Mouse (Mus musculus): ENCODE measurements at regions not wholly inside any gene's neighbourhood (a gene's known extent, or its start where the extent isn't known, plus 50 kb on each side); places are given as distances from the start of the nearest gene placed in this dataset.
"Not testable (repeated sequence)": the region's sequence is repeated elsewhere in the genome, so short reads cannot be mapped to it uniquely, and the experiment has no call there.

DNA sequence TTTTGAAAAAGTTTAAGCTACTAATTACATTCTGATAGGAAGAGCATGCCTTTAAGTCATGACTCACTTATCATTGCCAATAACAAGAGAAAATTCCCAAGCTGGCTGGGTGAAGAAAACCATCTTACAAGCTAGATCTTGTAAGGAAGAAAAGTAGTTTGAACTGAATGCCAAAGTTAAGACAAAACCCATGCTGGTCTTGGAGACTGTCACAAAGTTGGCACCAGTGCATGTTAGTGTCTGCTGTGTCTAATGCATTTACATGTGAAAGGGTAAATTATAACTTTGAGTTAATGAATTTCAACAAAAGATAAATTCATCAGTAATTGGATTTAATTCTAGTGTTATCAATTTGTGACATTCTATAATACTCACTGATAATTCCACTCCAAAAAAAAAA lies 533.6 kb upstream of the Fam241a start:
- in situ Hi-C loops (cut with MboI, MseI): no loop called here

DNA sequence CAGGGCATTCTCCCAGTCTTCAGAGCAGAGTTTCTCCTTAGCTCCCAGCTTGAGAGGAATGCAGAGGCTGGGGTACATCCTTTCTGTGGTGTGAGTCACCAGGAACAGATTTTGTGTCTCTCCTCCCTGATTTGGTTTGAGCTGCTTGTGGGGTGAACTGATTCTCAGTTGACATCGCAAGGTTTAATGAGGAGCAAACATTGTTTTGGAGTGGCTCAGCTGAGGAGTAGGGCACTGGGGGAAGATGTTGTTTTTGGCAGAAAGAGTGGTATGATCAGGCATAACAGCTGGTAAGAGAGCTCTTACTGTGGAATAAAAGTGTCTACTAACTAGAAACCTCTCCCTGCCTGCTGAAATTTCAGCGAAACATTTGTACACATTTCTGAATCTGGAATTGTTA lies 519.4 kb upstream of the Fam241a start:
- in situ Hi-C loops (cut with MboI, MseI): no loop called here

DNA sequence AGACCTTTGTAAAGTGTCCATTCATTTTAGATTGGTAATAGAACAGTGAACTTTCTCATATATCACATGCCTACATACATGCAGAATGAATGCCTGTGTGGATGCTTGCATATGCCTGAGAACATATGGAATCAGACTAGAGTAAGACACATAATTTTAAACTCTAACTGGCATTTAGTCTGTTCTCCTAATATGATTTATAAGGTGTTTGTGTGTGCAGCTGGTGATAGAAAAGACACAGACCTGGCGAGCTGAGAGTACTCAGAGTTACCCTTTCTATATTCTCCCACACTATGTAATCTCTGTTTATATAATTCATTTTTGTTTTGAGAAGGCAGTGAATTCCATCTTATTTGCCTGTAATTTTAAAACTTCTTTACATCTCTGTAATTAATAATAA lies 517.4 kb upstream of the Fam241a start:
- in situ Hi-C loops (cut with MboI, MseI): no loop called here

DNA sequence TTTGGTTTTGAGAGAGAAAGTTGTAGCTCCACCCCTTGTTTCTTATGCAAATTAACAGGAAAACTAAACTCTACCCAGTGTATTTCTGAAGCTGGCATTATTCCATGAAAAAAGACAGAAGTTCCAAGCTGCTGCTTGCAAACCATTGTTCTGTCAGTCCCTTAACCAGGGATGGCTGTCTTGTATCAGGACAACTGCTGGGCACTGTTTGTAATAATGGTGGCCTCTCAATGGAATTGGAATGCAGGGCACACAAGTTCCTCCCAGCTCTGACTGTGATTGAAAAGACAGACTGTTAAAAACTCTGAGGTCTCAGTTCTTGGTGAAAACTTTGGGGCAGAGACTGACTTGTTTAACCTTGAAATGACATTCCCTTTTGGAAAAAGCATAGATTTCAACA lies 516.0 kb upstream of the Fam241a start:
- in situ Hi-C loops (cut with MboI, MseI): no loop called here

DNA sequence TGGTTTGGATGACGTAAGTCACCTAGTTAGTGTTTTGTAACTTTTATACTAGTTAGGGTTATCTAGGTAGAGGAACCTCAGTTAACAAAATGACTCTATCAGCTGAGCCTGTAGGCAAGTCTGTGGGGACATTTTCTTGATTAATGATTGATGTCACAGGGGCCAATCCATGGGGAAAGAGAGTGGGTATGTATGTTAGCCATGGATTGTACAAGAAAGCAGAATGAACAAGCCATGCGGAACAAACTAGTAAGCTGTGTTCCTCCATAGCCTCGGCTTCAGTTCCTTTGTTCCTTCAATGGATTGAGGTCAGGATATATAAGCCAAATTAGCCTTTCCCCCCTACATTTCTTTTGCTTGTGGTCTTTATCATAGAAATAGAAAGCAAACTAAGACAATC lies 498.7 kb upstream of the Fam241a start:
- in situ Hi-C loops (cut with MboI, MseI): no loop called here

DNA sequence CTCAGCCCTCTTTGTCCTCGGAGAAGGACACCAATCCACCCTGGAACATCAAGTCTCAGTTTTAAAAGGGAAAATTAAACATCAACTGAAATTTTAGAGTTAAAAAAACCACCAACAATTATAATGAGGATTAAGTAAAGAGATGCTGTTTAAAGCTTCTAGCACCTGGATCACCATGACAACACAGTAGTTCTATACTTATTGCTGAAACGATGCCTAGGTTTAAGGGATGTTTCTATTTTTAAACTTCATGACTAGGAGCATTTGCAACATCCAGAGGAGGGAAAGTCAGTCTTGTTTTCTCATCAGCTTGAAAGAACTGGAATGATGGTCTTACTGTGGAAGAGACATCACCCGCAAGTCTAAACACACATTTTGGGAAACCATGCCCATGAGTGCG lies 484.5 kb upstream of the Fam241a start:
- in situ Hi-C loops (cut with MboI, MseI): no loop called here

DNA sequence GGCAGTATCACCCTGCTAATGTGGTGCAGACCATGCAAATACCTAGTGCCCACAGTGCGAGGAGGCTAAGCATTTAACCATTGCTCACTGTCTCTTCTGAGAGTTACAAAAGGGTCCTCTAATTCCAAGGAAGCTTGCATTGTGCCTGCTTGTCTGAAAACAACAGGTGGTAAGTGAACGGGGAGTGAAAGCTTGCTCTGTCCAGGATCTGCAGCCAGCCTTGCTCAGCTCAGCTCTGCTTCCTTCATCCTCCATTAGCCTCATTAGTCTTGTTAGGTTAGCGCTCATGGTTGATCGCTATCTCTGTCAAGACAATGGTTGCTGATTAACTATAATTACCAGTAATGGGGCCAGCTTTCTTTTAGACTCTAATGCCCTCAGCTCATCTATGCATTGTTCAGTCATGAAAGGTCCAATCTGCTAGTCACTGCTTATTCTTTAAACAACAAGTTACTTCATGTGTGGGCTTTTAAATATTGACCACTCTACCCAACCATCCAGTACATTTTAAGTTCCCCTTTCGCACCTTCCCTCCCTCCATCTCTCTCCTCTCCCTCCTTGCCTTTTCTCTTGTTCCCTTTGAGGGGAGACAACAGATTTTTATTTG lies 473.5 kb upstream of the Fam241a start:
- in situ Hi-C loops (cut with MboI, MseI): no loop called here

DNA sequence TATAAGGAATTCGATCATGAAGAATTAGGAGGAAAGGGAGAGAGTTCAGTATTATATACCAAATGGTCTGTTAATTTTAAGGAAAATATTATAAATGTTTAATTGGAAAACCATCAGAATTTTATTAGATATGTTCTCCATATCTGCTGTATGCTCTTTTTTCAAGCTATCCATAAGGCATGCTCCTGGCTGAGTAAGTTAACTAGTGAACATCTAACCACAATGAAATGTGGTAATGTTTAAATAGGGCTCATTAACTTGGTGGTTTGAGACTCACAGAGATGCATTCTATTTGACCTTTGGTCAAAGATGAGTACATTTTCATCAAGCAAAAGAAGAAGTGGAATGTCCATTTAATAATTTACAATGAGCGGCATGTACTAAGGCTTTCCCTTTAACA lies 466.2 kb upstream of the Fam241a start:
- in situ Hi-C loops (cut with MboI, MseI): no loop called here

DNA sequence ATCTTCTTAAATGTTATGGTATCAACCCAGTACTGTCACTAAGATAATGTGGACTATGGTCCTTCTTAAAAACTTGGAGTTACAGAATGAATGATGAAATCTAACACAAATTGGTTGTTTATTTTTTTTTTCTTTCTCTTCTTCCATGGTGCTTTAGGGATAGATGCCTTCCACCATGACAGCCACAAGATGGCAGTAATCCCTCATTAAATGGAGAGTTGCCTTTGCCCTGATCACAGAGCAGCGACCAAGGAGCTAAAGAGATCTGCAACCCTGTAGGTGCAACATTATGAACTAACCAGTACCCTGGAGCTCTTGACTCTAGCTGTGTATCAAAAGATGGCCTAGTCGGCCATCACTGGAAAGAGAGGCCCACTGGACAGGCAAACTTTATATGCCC lies 453.0 kb upstream of the Fam241a start:
- in situ Hi-C loops (cut with MboI, MseI): not testable (repeated sequence)

DNA sequence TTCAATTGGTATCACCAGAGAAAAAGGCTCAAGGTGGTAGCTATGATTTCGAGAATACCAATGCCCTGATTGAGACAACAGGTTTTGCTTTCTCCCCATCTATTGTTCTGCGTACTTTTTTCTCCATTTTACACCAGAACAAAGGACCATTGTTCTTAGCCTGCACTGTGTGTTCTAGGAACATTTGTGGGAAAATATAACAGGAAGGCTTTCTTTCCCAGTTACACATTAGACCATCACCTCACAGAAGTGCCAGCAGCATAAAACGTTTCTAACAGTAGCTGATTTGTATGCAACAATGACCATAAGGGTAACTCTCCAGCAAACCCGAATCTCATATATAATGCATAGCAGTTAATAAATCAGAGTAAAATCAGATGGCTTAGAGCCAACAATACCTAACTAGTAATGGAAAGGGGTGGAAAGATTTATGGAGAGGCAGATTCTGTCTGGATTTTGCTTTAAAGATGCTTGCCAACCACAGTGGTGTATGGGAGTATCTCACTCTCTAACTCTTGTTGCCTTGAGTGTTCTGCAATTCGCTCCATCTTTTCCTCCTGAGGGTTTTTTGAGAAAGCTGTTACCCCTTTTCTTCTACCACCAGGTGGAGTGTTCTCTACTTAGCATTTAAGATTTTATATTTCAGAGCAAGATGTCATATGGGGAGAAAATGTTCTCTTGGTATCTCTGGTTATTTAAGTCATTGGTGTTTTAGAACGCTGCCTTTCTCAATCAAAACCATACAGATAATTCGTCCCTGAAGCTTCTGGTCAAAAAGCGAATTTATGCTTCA lies 451.9 kb upstream of the Fam241a start:
- in situ Hi-C loops (cut with MboI, MseI): no loop called here

DNA sequence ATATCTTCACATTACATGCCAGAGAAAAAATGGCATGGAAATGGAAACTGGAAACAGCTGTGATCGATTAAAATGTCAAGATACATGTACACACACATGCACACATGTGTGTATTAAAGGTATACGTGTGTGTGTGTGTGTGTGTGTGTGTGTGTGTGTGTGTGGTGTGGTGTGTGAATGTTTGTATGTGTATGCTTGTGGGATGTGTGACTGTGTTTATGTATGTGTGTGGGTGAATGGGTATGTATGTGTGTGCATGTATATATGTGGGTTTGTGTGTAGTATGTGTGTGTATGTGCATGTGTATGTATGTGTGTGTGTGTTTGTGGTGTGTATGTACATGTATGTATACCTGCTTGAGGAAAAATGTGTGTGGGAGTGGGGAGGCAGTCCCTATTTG lies 441.4 kb upstream of the Fam241a start:
- in situ Hi-C loops (cut with MboI, MseI): loop anchor here (5.0 kb wide), 2 partner anchors 255 to 335 kb away; no protein-coding TSS in a partner anchor

DNA sequence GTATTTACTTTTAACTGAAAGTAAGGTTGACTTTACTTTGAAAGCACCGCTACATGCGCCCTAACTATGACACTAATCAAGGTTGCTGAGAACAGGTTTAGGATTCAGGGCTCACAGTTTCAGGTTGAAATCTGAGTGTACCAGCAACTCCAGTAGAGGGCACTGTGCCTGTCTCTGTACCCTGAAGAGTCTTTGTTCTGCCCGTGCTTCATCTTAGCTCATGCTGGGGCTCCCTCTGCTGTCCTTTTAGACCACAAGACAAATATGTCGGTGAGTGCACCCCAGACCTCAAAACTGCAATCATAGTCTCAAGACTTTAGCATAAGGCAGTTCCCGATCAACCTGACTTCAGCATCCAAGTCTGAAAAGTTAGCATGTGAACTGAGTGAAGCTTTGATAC lies 440.9 kb upstream of the Fam241a start:
- in situ Hi-C loops (cut with MboI, MseI): loop anchor here (5.0 kb wide), 2 partner anchors 255 to 335 kb away; no protein-coding TSS in a partner anchor

DNA sequence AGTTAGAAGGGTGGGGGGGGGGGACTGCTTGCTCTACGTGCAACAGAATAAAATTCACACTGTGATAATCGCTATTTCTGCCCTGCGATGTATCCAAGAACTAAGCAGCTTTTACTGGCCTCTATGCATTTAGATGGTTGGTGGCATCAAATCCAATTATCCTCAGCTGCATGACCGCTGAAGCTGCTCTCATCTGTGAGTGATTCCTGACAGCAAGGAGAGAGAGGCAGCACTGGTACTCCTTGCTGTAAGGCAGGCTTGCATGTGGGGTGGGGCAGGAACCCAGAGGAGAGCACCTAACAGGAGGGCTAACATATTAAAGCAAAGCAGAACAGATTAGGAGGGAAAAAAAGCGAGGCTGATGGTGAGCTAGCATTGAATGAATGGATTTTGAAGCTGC lies 431.6 kb upstream of the Fam241a start:
- in situ Hi-C loops (cut with MboI, MseI): no loop called here

DNA sequence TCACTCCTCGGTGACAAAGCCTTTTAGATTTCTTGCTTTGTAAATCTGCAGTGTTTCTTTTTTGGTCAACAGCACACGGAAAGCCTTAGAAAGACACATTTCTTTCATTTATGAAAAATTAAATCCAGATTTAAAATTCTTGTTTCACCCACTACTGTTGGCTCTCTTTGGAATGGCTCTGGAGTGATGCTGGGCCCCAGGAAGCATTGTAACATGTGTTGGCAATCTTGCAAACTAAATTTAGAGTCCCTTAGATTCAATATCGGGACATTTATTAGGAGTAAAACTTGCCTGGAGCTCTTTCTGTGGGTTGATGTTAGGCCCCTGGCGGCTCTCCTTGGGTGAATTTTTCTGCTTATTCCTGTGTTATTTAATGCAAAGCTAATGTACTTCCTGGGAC lies 405.2 kb upstream of the Fam241a start:
- in situ Hi-C loops (cut with MboI, MseI): no loop called here

DNA sequence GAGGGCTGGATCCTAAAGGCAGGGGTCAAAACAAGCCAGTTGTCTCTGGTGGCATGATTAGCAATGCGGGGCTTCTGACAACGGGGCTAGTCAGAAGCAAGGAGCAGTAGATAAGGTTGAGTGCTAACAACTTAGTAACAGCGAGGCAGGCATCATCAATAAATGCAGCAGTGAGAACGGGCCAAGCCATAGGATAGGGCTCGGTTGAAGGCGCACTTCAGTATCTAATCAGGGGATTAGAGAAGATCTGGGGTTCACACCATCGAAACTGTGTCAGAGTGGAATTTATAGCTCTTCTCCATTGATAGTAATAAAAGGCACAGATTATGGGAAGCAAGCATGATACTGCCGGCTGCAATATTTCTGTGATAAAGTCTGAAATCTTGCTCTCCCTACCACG lies 402.0 kb upstream of the Fam241a start:
- in situ Hi-C loops (cut with MboI, MseI): no loop called here

DNA sequence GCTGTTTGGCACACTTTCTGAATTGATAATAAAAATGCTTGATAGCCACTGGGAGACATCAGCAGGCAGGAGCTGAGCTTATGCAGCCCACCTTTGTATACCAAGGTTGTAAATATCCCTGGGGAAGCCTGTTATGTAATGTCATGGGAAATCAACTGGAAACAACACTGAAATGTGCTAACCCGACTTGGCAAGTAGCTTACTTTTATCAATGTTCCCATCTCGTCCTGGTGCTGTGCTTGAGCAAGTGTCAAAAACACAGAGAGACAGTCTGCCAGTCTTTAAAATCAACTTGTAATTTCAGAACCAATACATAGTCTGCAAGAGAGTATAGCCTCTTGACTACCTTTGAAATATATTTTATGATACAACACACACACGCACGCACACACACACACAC lies 391.7 kb upstream of the Fam241a start:
- in situ Hi-C loops (cut with MboI, MseI): no loop called here

DNA sequence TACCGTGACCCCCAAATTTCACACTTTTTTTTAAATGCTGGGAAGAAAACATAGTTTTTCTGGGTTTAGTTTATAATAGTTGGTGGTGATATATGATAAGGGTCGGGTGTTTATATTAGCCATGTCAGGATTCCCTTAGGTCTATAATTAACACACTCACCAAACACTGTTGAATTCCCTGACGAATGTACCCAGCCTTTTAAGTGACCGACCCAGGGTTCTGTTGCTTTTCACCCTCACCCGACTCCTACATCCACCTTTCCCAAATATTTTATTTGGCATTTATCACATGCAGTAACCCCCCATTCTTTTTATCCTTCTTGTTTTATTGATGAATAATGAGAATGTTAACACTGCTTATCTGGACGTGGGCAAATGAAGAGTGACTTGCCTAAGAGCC lies 389.1 kb upstream of the Fam241a start:
- in situ Hi-C loops (cut with MboI, MseI): no loop called here

DNA sequence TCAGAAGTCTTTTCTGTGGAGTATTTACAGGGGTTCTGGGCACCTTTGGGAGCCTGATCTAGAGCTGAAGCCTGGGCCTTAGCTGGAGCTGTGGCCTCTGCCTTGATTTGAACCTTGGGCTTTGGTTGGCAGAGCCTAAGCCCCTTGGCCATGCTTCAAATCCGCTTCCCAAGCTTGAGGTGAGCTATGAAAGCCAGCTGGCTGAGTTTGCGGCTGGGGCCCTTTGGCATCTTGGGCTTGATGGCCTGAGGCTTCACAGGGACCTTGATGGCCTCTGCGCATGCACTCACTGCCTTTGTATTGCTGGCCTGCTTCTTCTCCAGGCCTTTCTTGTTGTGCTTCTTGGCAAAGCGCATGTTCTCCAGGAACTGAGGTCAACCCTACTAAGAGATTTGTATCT lies 384.5 kb upstream of the Fam241a start:
- in situ Hi-C loops (cut with MboI, MseI): no loop called here

DNA sequence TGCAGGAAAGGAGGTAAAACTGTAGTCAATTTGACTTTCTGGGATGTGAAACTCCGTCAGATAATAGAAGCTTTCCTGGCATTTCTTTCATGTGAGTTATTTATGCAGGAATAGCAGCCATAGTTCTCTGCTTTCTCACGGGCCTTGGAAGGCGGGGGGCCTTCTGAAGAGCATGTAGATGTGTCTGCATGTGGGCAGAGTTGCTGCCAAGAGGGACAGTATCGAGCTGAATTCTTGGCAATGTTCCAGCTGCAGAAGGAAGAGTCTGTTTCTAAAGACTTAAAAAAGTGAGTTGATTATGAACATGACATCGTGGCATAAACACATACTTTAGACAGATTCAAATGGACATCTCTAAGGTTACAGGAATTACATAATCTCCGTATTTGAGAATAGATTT lies 374.5 kb upstream of the Fam241a start:
- in situ Hi-C loops (cut with MboI, MseI): no loop called here

DNA sequence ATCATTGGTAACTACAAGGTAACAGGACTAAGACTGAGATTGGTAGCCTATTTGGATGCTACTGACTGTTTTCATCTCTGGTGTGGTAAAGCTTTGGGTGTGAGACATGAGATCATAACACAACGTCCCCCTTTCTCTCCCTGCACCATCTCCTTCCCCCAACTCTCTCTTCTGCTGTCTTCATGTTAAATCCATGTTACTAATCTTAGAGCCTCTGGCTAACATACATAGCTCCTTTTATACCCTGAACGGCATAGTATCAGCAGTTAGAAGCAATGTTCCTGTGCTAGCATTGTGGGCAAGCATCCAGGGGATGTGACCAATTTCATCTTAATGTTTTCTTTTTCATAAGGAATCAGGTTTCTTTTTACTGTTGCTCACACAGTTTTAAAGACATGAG lies 365.1 kb upstream of the Fam241a start:
- in situ Hi-C loops (cut with MboI, MseI): no loop called here

DNA sequence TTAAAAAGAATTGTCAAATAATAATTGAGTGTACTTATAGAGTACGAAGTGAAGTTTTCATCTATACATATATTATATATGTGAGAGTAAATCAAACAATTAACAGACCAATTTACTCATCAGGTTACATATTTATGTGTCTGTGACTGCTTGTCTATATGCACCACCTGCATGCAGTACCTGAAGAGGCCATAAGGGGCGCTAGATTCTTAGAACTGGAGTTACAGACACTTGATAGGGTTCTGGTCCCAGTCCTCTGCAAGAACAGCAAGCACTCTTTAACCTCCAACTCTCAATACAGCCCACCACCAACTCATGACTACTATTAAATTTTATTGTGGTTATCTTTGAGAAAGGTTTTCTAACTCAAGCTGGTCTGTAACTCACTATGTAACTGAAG lies 351.7 kb upstream of the Fam241a start:
- in situ Hi-C loops (cut with MboI, MseI): no loop called here

DNA sequence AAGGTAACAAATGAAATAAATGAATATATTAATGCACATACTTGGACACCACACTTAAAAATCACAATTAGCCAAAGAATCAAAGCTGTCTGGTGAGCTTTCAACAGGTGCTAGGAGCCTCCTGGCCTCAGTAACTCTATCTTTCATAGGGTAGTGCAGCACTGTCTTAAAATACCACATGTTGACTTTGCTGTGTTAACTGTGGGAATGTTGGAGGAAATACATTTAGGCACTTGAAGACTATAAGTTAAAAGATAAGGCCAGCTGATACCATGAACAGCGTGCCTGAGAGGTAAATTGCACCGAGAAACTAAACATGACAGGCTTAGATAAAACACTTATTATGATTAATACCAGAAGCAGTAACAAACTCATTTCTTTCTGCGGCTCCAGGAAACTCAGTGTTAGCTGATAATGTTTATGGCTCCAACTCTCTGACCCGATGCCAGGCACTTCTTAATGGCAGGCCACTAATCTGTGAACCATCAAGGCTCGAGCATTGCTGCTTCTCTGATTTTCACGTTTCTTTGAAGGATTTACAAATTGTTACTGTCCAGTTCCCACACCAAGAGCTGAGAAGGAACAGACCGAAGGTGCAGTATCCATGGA lies 343.8 kb upstream of the Fam241a start:
- in situ Hi-C loops (cut with MboI, MseI): no loop called here

DNA sequence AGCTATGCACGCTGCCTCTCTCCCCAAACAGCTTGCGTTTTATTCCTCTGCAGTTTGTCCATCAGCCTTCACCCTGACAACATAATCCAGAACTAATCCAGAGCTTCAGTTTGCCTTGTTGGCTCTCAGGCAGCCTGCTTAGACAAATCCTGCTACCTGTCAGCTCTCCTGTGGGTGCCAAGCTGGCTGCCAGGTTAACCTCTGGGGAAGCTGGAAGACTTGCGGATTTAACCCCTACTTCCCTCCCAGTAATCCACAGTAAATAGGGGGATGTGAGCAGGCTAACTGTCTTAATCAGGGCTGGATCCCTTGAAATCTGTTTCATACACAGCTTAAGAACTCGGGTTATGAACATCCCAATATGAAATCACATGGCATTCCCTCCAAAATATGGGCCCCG lies 334.3 kb upstream of the Fam241a start:
- in situ Hi-C loops (cut with MboI, MseI): no loop called here

All from T-helper 1 cell (primary cell).